In the genomic region with DNA sequence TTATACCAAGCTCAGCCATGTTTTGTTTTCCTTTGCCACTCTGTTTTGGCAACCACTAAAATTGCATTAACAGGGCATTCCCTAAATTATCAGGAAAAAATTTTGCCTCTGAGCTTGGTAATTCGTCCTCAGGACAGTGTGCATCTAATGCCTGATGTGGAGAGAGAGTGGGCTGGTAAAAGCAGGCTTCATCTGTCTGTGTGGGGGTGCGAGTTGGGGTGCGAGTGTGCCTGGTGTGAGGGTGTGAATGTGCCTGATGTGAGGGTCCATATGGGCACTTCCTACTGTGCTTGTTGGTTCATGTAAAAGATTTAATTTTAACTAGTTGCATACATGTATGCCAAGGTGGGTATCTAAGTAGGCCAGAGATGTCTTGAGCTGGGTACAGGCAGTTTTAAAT, we compare ENCODE assay signal across 30 mouse cellular contexts. TPM values are rescaled to one million over a fixed set of nuclear protein-coding genes. Genes with fewer than 3 reads are reported as not detected.
DNase-seq lines count a peak whose midpoint lies in the region; ATAC-seq and TF ChIP-seq lines count a peak whose summit lies in the region.
"Had no signal": no experiment of that assay in that cellular context is flagged by ENCODE, and none has a peak within 500 bp of the region (broad histone marks: within the 10 kb centered on the region; RNA-seq: fewer than 3 reads in every experiment).

No protein-coding gene starts in this region.

- no peak for DNase-seq in forebrain, postnatal 0 days
- no peak for DNase-seq in frontal cortex, postnatal 25 days (ENCODE audit: low spot score in 2 of 2)
- DNase-seq in left cerebral cortex, adult 18-20 months (ENCODE audit: low spot score in 2 of 2) = peak; percentile 31 to 42
- no peak for DNase-seq in left cerebral cortex, postnatal 10 days (ENCODE audit: extremely low spot score in 1 of 2, low spot score in 2 of 2)
- peak; percentile 81 for DNase-seq in brain, adult 2 months (ENCODE audit: low read depth, low spot score)
- no peak for DNase-seq in kidney, adult 2 months
- DNase-seq: adrenal gland, postnatal 10 days; adrenal gland, postnatal 36 days; B cell, adult 2 months; cerebellum, adult 11 months; cerebellum, adult 2 months; cerebellum, adult 9-11 months; cerebellum, postnatal 25 days; embryo, embryonic 11 days; gastrocnemius, postnatal 10 days; gastrocnemius, postnatal 36 days; kidney, adult 11 months had no signal

- H3K27me3 ChIP-seq in forebrain, embryonic 13.5 days = no peaks in the 10 kb centered on the region
- H3K27me3 ChIP-seq in forebrain, postnatal 0 days (ENCODE audit: insufficient read depth, low read length) = no peaks in the 10 kb centered on the region
- H3K27me3 ChIP-seq in kidney, adult 2 months (replicated peaks; ENCODE audit: control insufficient read depth, insufficient read depth, low read length) = no peaks in the 10 kb centered on the region
- H3K27me3 ChIP-seq: CH12.LX; embryonic facial prominence, embryonic 13.5 days; hindbrain, embryonic 13.5 days; intestine, embryonic 15.5 days; Patski had no signal

- H3K36me3 ChIP-seq in forebrain, embryonic 13.5 days (ENCODE audit: poor library complexity, severe bottlenecking) = peaks cover 79% of the 10 kb centered on the region
- peaks cover 67% of the 10 kb centered on the region for H3K36me3 ChIP-seq in forebrain, postnatal 0 days (ENCODE audit: insufficient read depth)
- H3K36me3 ChIP-seq in kidney, adult 2 months (ENCODE audit: control insufficient read depth, insufficient read depth, low read length) = no peaks in the 10 kb centered on the region
- H3K36me3 ChIP-seq: G1E had no signal

- intact Hi-C loops in left cerebral cortex, postnatal 10 days (cut with DNase I) = loop anchor here (5.0 kb wide), 1 partner anchor 81 kb away; no protein-coding TSS in a partner anchor

- H3K4me3 ChIP-seq in forebrain, embryonic 13.5 days = no peak overlapping the region
- H3K4me3 ChIP-seq in forebrain, postnatal 0 days (ENCODE audit: low read depth, low read length) = no peak overlapping the region
- no peak overlapping the region for H3K4me3 ChIP-seq in kidney, adult 2 months (ENCODE audit: insufficient read depth, low read depth, low read length)
- H3K4me3 ChIP-seq: embryonic facial prominence, embryonic 10.5 days; embryonic facial prominence, embryonic 13.5 days; erythroblast, embryonic 14.5 days; hindbrain, embryonic 10.5 days; hindbrain, embryonic 13.5 days; intestine, embryonic 15.5 days had no signal

- 85% methylated on average over 3 of the region's 3 CpGs for WGBS in forebrain, embryonic 13.5 days
- WGBS in forebrain, postnatal 0 days = 67% methylated on average over 3 of the region's 3 CpGs
- 89% methylated on average over 3 of the region's 3 CpGs for WGBS in kidney, adult 2 months

- TF ChIP-seq POLR2A in kidney, adult 2 months (IDR thresholded peaks at IDR 0.05; ENCODE audit: low read depth, low read length) = no peak

- no peak overlapping the region for H3K4me2 ChIP-seq in forebrain, embryonic 13.5 days
- no peak overlapping the region for H3K4me2 ChIP-seq in forebrain, postnatal 0 days (ENCODE audit: low read depth)
- H3K4me2 ChIP-seq: embryonic facial prominence, embryonic 13.5 days; heart, embryonic 11.5 days; hindbrain, embryonic 13.5 days; intestine, embryonic 15.5 days had no signal

- no peak overlapping the region for H3K9ac ChIP-seq in forebrain, embryonic 13.5 days
- H3K9ac ChIP-seq in forebrain, postnatal 0 days = no peak overlapping the region
- H3K9ac ChIP-seq: embryonic facial prominence, embryonic 13.5 days; hindbrain, embryonic 13.5 days; intestine, embryonic 15.5 days had no signal

- no peak for TF ChIP-seq CTCF in forebrain, postnatal 0 days (IDR thresholded peaks at IDR 0.05; ENCODE audit: low read depth)
- TF ChIP-seq CTCF in kidney, adult 2 months (conservative IDR thresholded peaks at IDR 0.05; ENCODE audit: insufficient read depth, insufficient read length, low read depth, low read length) = no peak

- no peak overlapping the region for H3K27ac ChIP-seq in forebrain, embryonic 13.5 days
- no peak overlapping the region for H3K27ac ChIP-seq in forebrain, postnatal 0 days (ENCODE audit: low read depth, low read length)
- H3K27ac ChIP-seq in kidney, adult 2 months (ENCODE audit: insufficient read depth, low read depth, low read length) = no peak overlapping the region
- H3K27ac ChIP-seq: embryonic facial prominence, embryonic 10.5 days; embryonic facial prominence, embryonic 13.5 days; hindbrain, embryonic 13.5 days; intestine, embryonic 15.5 days had no signal

- ATAC-seq in forebrain, embryonic 13.5 days = 0 out of 2 replicates have a peak, but pooled peaks have one; percentile 48
- ATAC-seq in forebrain, postnatal 0 days = no peak
- ATAC-seq in frontal cortex, adult (ENCODE audit: low TSS enrichment) = peak; percentile 74
- ATAC-seq: intestine, embryonic 15.5 days; Patski had no signal

- peaks cover 24% of the 10 kb centered on the region for H3K4me1 ChIP-seq in forebrain, embryonic 13.5 days
- H3K4me1 ChIP-seq in forebrain, postnatal 0 days (ENCODE audit: insufficient read depth) = no peaks in the 10 kb centered on the region
- peaks cover 9% of the 10 kb centered on the region; the same call in 1 of the 2 replicates for H3K4me1 ChIP-seq in kidney, adult 2 months (ENCODE audit: control insufficient read depth, insufficient read depth, low read length)
- H3K4me1 ChIP-seq: embryonic facial prominence, embryonic 13.5 days; intestine, embryonic 15.5 days had no signal

- no peaks in the 10 kb centered on the region; the same call in 1 of the 2 replicates for H3K9me3 ChIP-seq in forebrain, embryonic 13.5 days (replicated peaks)
- H3K9me3 ChIP-seq in forebrain, postnatal 0 days (ENCODE audit: low read length) = no peaks in the 10 kb centered on the region
- H3K9me3 ChIP-seq: G1E; intestine, embryonic 15.5 days had no signal

RNA-seq across cellular contexts. Expression of a gene that starts 21.9 kb away (rescaled TPM):
- 27.2 and 28.1 TPM in 2 replicates for polyA plus RNA-seq in forebrain, embryonic 13.5 days (2015; fragmentation: Nextera tagmentation; extraction: Ambion mirVana)
- 187 and 205 TPM in 2 replicates for total RNA-seq in forebrain, postnatal 0 days (2014; rRNA removed)
- polyA plus RNA-seq in forebrain, postnatal 0 days (2015; fragmentation: Nextera tagmentation; extraction: Ambion mirVana) = 30.8 and 48.2 TPM in 2 replicates
- total RNA-seq in left cerebral cortex, adult 18-20 months (2021) = 100 to 1,000 TPM; 107 to 113 TPM
- total RNA-seq in left cerebral cortex, postnatal 10 days (2021) = 100 to 1,000 TPM; 137 to 145 TPM
- 5.7 and 6.0 TPM in 2 replicates for polyA plus RNA-seq in kidney, adult 2 months (2012; rRNA removed)
- total RNA-seq: granulocyte monocyte progenitor cell, adult 5-6 weeks had no signal

RNA-seq across cellular contexts. Expression of a gene that starts 34.4 kb away (rescaled TPM):
- 17.4 and 17.5 TPM in 2 replicates for polyA plus RNA-seq in forebrain, embryonic 13.5 days (2015; fragmentation: Nextera tagmentation; extraction: Ambion mirVana)
- 24.1 and 27.0 TPM in 2 replicates for total RNA-seq in forebrain, postnatal 0 days (2014; rRNA removed)
- 15.5 and 19.4 TPM in 2 replicates for polyA plus RNA-seq in forebrain, postnatal 0 days (2015; fragmentation: Nextera tagmentation; extraction: Ambion mirVana)
- total RNA-seq in left cerebral cortex, adult 18-20 months (2021) = 10 to 100 TPM; 38.8 to 44.4 TPM
- 10 to 100 TPM; 25.3 to 26.2 TPM for total RNA-seq in left cerebral cortex, postnatal 10 days (2021)
- polyA plus RNA-seq in kidney, adult 2 months (2012; rRNA removed) = 30.9 and 32.7 TPM in 2 replicates

Comparison
In these comparisons a context has a peak if more than half of its experiments do, and no peak if none do; other contexts are left out.
1. DNase-seq: peak in left cerebral cortex, adult 18-20 months (2 of 2) and brain, adult 2 months (single experiment); none in forebrain, postnatal 0 days (single experiment), frontal cortex, postnatal 25 days (0 of 2), left cerebral cortex, postnatal 10 days (0 of 2) and kidney, adult 2 months (single experiment).